Comparison of ENCODE assay signal across 8 mouse cellular contexts in the genomic region with DNA sequence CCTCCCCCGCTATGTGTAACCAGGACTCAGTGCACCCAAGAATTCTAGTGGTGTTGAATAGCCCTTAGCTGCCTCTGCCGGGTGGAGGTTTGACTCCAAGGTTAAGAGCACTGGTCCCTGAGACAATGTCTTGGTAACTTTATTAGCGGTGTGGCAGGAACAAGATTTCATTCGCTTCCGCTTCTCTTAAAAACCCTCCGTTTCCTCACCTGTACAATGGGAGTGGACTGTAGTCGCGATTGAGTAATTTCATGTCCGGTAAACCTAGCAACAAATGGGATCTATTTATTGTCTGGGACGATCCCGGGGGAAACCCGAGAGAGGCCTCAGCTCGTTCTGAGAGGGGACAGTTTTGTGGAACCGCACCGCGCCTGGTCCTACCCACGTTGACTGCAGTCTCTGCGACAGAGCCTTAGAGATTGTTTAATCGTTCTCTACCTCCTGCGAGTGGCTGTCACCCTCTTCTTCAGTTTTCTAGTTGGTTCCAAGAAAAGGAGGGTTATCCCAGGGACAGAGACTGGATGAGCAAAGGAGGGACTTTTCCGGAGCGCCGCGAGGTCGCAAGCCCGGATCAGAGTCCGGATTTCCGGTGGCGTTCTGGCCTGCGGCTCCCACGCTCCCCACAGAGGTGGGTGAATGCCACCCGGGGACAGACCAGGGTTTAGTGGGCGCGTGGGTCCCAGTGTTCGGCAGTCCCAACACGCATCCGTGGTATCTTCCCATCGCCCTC. TPM values are rescaled to one million over a fixed set of nuclear protein-coding genes. Genes with fewer than 3 reads are reported as not detected.
DNase-seq lines count a peak whose midpoint lies in the region; ATAC-seq and TF ChIP-seq lines count a peak whose summit lies in the region.

No protein-coding gene starts in this region.

- no peak for DNase-seq in liver, adult 2 months (ENCODE audit: extremely low read depth, low read depth, low spot score)
- DNase-seq in liver, result no peak
- DNase-seq in forebrain, embryonic 10.5 days (ENCODE audit: extremely low spot score, low spot score), result peak; percentile 48
- no peak for DNase-seq in hindbrain, embryonic 14.5 days (ENCODE audit: low spot score)
- DNase-seq in liver, embryonic 13.5 days, result no peak
- peak in 1 of 2 experiments; percentile 60 for DNase-seq in spleen, adult 2 months (ENCODE audit: low read depth in 1 of 2, low spot score in 2 of 2)
- DNase-seq in ovary, postnatal 36 days (ENCODE audit: low spot score), result no peak
- no peak for DNase-seq in urinary bladder, adult 2 months (ENCODE audit: low spot score)

- H3K27me3 ChIP-seq in liver, adult 2 months (ENCODE audit: control insufficient read depth, insufficient read depth, low read length), result peaks cover 17% of the 10 kb centered on the region
- H3K27me3 ChIP-seq in forebrain, embryonic 10.5 days (ENCODE audit: poor library complexity, severe bottlenecking), result peaks cover 68% of the 10 kb centered on the region
- peaks cover 14% of the 10 kb centered on the region; the same call in 1 of the 2 replicates for H3K27me3 ChIP-seq in hindbrain, embryonic 14.5 days (ENCODE audit: control insufficient read depth, insufficient read depth, low read length)
- H3K27me3 ChIP-seq in liver, embryonic 13.5 days, result peaks cover 81% of the 10 kb centered on the region
- no peaks in the 10 kb centered on the region; the same call in 1 of the 2 replicates for H3K27me3 ChIP-seq in spleen, adult 2 months (ENCODE audit: control insufficient read depth, insufficient read depth, low read length)

- no peaks in the 10 kb centered on the region for H3K79me2 ChIP-seq in liver, adult 2 months (ENCODE audit: control insufficient read depth, insufficient read depth, low read length)

- H3K4me2 ChIP-seq in hindbrain, embryonic 14.5 days (replicated peaks), result peak overlapping the region; percentile 92
- H3K4me2 ChIP-seq in liver, embryonic 13.5 days, result peak overlapping the region; percentile 45

- no peak overlapping the region for H3K27ac ChIP-seq in liver, adult 2 months (replicated peaks; ENCODE audit: insufficient read depth, low read depth, low read length)
- peak overlapping the region; percentile 48 for H3K27ac ChIP-seq in forebrain, embryonic 10.5 days
- no peak overlapping the region for H3K27ac ChIP-seq in hindbrain, embryonic 14.5 days
- H3K27ac ChIP-seq in liver, embryonic 13.5 days, result no peak overlapping the region
- H3K27ac ChIP-seq in spleen, adult 2 months (ENCODE audit: insufficient read depth, low read length), result peak overlapping the region; percentile 80

- no peaks in the 10 kb centered on the region for H3K9me3 ChIP-seq in forebrain, embryonic 10.5 days
- H3K9me3 ChIP-seq in hindbrain, embryonic 14.5 days (ENCODE audit: control insufficient read depth, low read length), result no peaks in the 10 kb centered on the region
- no peaks in the 10 kb centered on the region for H3K9me3 ChIP-seq in liver, embryonic 13.5 days (replicated peaks)

- H3K4me1 ChIP-seq in liver, adult 2 months (ENCODE audit: control insufficient read depth, insufficient read depth, low read length), result peaks cover 3% of the 10 kb centered on the region; the same call in 1 of the 2 replicates
- peaks cover 43% of the 10 kb centered on the region for H3K4me1 ChIP-seq in forebrain, embryonic 10.5 days
- H3K4me1 ChIP-seq in hindbrain, embryonic 14.5 days (replicated peaks; ENCODE audit: control insufficient read depth, insufficient read depth, low read length), result peaks cover 28% of the 10 kb centered on the region
- H3K4me1 ChIP-seq in liver, embryonic 13.5 days (replicated peaks), result peaks cover 16% of the 10 kb centered on the region
- H3K4me1 ChIP-seq in spleen, adult 2 months (ENCODE audit: control insufficient read depth, insufficient read depth, insufficient read length), result peaks cover 5% of the 10 kb centered on the region; the same call in 1 of the 2 replicates

- no peak for TF ChIP-seq CTCF in liver, adult 2 months (IDR thresholded peaks at IDR 0.05; ENCODE audit: low read depth, low read length)
- no peak for TF ChIP-seq CTCF in spleen, adult 2 months (IDR thresholded peaks at IDR 0.05; ENCODE audit: extremely low read depth, insufficient read depth, insufficient read length, insufficient replicate concordance)

- no peak overlapping the region; the same call in 1 of the 2 replicates for H3K9ac ChIP-seq in liver, adult 2 months (ENCODE audit: low read depth, low read length)
- peak overlapping the region; percentile 65 for H3K9ac ChIP-seq in hindbrain, embryonic 14.5 days
- no peak overlapping the region for H3K9ac ChIP-seq in liver, embryonic 13.5 days

- no peak for TF ChIP-seq POLR2A in liver, adult 2 months (IDR thresholded peaks at IDR 0.05; ENCODE audit: extremely low read depth, insufficient read depth, low read length)
- TF ChIP-seq POLR2A in spleen, adult 2 months (IDR thresholded peaks at IDR 0.05; ENCODE audit: low read depth, low read length), result no peak

- H3K36me3 ChIP-seq in liver, adult 2 months (ENCODE audit: control insufficient read depth, insufficient read depth, low read length), result no peaks in the 10 kb centered on the region
- H3K36me3 ChIP-seq in forebrain, embryonic 10.5 days (replicated peaks), result no peaks in the 10 kb centered on the region
- no peaks in the 10 kb centered on the region for H3K36me3 ChIP-seq in hindbrain, embryonic 14.5 days (replicated peaks; ENCODE audit: control insufficient read depth, insufficient read depth)
- no peaks in the 10 kb centered on the region for H3K36me3 ChIP-seq in liver, embryonic 13.5 days
- no peaks in the 10 kb centered on the region for H3K36me3 ChIP-seq in spleen, adult 2 months (ENCODE audit: control insufficient read depth, insufficient read depth, low read length)

- WGBS in liver, adult 2 months, result 3% methylated on average over 38 of the region's 38 CpGs
- WGBS in forebrain, embryonic 10.5 days, result under 1% methylated on average over 38 of the region's 38 CpGs
- 3% methylated on average over 38 of the region's 38 CpGs for WGBS in hindbrain, embryonic 14.5 days
- under 1% methylated on average over 38 of the region's 38 CpGs for WGBS in liver, embryonic 13.5 days (ENCODE audit: insufficient replicate concordance)
- WGBS in spleen, adult 2 months, result 2% methylated on average over 38 of the region's 38 CpGs

- ATAC-seq in hindbrain, embryonic 14.5 days (ENCODE audit: low FRiP score), result no peak
- no peak for ATAC-seq in liver, embryonic 13.5 days (ENCODE audit: low read depth)

- peak overlapping the region; percentile 8; the same call in 1 of the 2 replicates for H3K4me3 ChIP-seq in liver, adult 2 months (ENCODE audit: insufficient read depth, low read depth, low read length)
- peak overlapping the region; percentile 50 for H3K4me3 ChIP-seq in forebrain, embryonic 10.5 days
- peak overlapping the region; percentile 30 for H3K4me3 ChIP-seq in hindbrain, embryonic 14.5 days (replicated peaks; ENCODE audit: low read length)
- H3K4me3 ChIP-seq in liver, embryonic 13.5 days (replicated peaks), result peak overlapping the region; percentile 22
- peak overlapping the region; percentile 52 for H3K4me3 ChIP-seq in spleen, adult 2 months (ENCODE audit: extremely low read depth, insufficient read depth, insufficient read length)

RNA-seq across cellular contexts. Expression of a gene that starts 4.3 kb away (rescaled TPM):
- total RNA-seq in liver, adult 2 months (2014; rRNA removed), result 0.37 and 0.47 TPM in 2 replicates
- 0.11 and 0.23 TPM in 2 replicates for polyA plus RNA-seq in liver, adult 2 months (2012; rRNA removed)
- 8.1 and 8.4 TPM in 2 replicates for polyA plus RNA-seq in forebrain, embryonic 10.5 days (2016; fragmentation: Nextera tagmentation; extraction: Ambion mirVana)
- polyA plus RNA-seq in hindbrain, embryonic 14.5 days (2014; fragmentation: Nextera tagmentation; extraction: Ambion mirVana), result 123 TPM in 2 replicates
- polyA plus RNA-seq in liver, embryonic 13.5 days (2015; fragmentation: Nextera tagmentation; extraction: Ambion mirVana), result 0.24 and 0.31 TPM in 2 replicates
- 26.6 and 40.1 TPM in 2 replicates for polyA plus RNA-seq in spleen, adult 2 months (2012; rRNA removed)
- 9.6 and 10.6 TPM in 2 replicates for polyA plus RNA-seq in urinary bladder, adult 2 months (2012; rRNA removed)

Comparison
In these comparisons a context has a peak if more than half of its experiments do, and no peak if none do; other contexts are left out.
1. H3K27ac ChIP-seq: peak in forebrain, embryonic 10.5 days (single experiment) and spleen, adult 2 months (single experiment); none in liver, adult 2 months (single experiment), hindbrain, embryonic 14.5 days (single experiment) and liver, embryonic 13.5 days (single experiment).
2. Peak in every context shown above with its lines, with median percentiles within 50 percentile points of each other: H3K4me3 ChIP-seq.